34 mouse cellular contexts compared by ENCODE assay signal in the genomic region with DNA sequence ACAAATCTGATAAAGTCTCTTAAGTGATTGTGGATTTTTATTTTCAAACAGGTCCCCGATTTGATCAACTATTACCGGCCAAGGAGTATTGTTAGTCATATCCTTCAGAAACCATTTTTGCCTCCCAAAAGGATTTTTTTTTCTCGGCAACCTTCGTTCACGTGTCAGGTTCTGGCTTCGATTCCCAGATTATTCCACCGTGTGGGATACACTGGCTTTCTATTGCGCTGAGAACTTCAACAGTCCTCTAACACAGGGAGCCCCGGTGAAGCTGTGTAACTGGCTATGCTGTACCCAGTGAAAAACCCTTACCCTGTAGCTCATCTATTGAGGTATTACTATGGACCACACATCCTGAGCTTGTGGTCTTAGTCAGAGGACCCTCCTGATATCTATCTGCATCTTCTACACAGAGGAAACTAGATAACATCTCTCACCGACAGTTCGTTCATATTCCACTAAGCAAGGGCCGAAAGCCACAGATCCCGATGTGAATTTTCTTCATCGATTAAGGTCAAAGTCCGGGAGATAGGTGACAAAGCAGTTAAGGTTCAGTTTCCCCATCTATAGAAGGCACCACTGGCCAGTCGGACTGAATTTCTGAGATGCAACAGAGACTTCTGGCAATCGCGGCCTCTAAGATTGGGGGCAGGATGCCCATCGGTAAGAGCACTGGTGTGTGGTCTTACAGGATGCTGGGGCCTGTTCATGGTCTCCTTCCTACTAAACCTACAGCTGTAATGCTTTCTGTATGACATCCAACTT. TPM values are rescaled to one million over a fixed set of nuclear protein-coding genes. Genes with fewer than 3 reads are reported as not detected.
DNase-seq lines count a peak whose midpoint lies in the region; ATAC-seq lines count a peak whose summit lies in the region.
"Had no signal": no experiment of that assay in that cellular context is flagged by ENCODE, and none has a peak within 500 bp of the region (broad histone marks: within the 10 kb centered on the region; RNA-seq: fewer than 3 reads in every experiment).

No protein-coding gene starts in this region.

- H3K9ac ChIP-seq in liver, embryonic 12.5 days = no peak overlapping the region
- H3K9ac ChIP-seq in liver, embryonic 11.5 days (ENCODE audit: low read depth, low read length) = no peak overlapping the region
- H3K9ac ChIP-seq in liver, embryonic 15.5 days = no peak overlapping the region
- H3K9ac ChIP-seq: neural tube, embryonic 15.5 days had no signal

- no peaks in the 10 kb centered on the region for H3K27me3 ChIP-seq in liver, embryonic 12.5 days (replicated peaks)
- H3K27me3 ChIP-seq in liver, embryonic 11.5 days (replicated peaks; ENCODE audit: control insufficient read depth, insufficient read depth, low read length) = no peaks in the 10 kb centered on the region
- no peaks in the 10 kb centered on the region for H3K27me3 ChIP-seq in liver, embryonic 15.5 days
- H3K27me3 ChIP-seq: CH12.LX; neural tube, embryonic 15.5 days had no signal

- no peak for ATAC-seq in liver, embryonic 12.5 days
- ATAC-seq in liver, embryonic 11.5 days (replicated peaks; ENCODE audit: low FRiP score) = no peak
- ATAC-seq in liver, embryonic 15.5 days (ENCODE audit: insufficient read depth) = no peak
- ATAC-seq: forebrain, embryonic 14.5 days; hindbrain, embryonic 16.5 days had no signal

- H3K9me3 ChIP-seq in liver, embryonic 12.5 days (replicated peaks) = no peaks in the 10 kb centered on the region
- no peaks in the 10 kb centered on the region for H3K9me3 ChIP-seq in liver, embryonic 11.5 days (ENCODE audit: control insufficient read depth, low read length)
- H3K9me3 ChIP-seq in liver, embryonic 15.5 days (replicated peaks) = no peaks in the 10 kb centered on the region
- H3K9me3 ChIP-seq: heart, embryonic 10.5 days; midbrain, embryonic 10.5 days; neural tube, embryonic 15.5 days had no signal

- H3K4me1 ChIP-seq in liver, embryonic 12.5 days = peaks cover 51% of the 10 kb centered on the region
- H3K4me1 ChIP-seq in liver, embryonic 11.5 days (replicated peaks; ENCODE audit: control insufficient read depth, insufficient read depth, low read length) = peaks cover 30% of the 10 kb centered on the region
- peaks cover 46% of the 10 kb centered on the region for H3K4me1 ChIP-seq in liver, embryonic 15.5 days (replicated peaks)
- H3K4me1 ChIP-seq: midbrain, embryonic 10.5 days; neural tube, embryonic 15.5 days had no signal

- no peak overlapping the region for H3K4me2 ChIP-seq in liver, embryonic 12.5 days
- no peak overlapping the region for H3K4me2 ChIP-seq in liver, embryonic 11.5 days
- no peak overlapping the region for H3K4me2 ChIP-seq in liver, embryonic 15.5 days
- H3K4me2 ChIP-seq: neural tube, embryonic 15.5 days had no signal

- H3K36me3 ChIP-seq in liver, embryonic 12.5 days = no peaks in the 10 kb centered on the region
- no peaks in the 10 kb centered on the region for H3K36me3 ChIP-seq in liver, embryonic 11.5 days (ENCODE audit: control insufficient read depth, insufficient read depth, low read length)
- H3K36me3 ChIP-seq in liver, embryonic 15.5 days (replicated peaks) = no peaks in the 10 kb centered on the region
- H3K36me3 ChIP-seq: heart, embryonic 10.5 days; midbrain, embryonic 10.5 days; neural tube, embryonic 15.5 days had no signal

- H3K4me3 ChIP-seq in liver, embryonic 12.5 days = no peak overlapping the region
- H3K4me3 ChIP-seq in liver, embryonic 11.5 days (ENCODE audit: low read depth, low read length) = no peak overlapping the region
- H3K4me3 ChIP-seq in liver, embryonic 15.5 days (replicated peaks) = no peak overlapping the region
- H3K4me3 ChIP-seq: gastrocnemius, adult 2 months; heart, embryonic 10.5 days; left cerebral cortex, adult 2 months; midbrain, embryonic 10.5 days; neural tube, embryonic 15.5 days had no signal

- 74% methylated on average over 19 of the region's 19 CpGs for WGBS in liver, embryonic 12.5 days (ENCODE audit: insufficient replicate concordance)
- 77% methylated on average over 19 of the region's 19 CpGs for WGBS in liver, embryonic 11.5 days
- 58% methylated on average over 19 of the region's 19 CpGs for WGBS in liver, embryonic 15.5 days (ENCODE audit: insufficient replicate concordance)

- H3K27ac ChIP-seq in liver, embryonic 12.5 days = 0 out of 2 replicates have a peak overlapping the region, but pooled peaks have one; percentile 61
- H3K27ac ChIP-seq in liver, embryonic 11.5 days (ENCODE audit: low read depth, low read length) = no peak overlapping the region
- H3K27ac ChIP-seq in liver, embryonic 15.5 days (replicated peaks) = 0 out of 2 replicates have a peak overlapping the region, but pooled peaks have one; percentile 65
- H3K27ac ChIP-seq: gastrocnemius, adult 2 months; heart, embryonic 10.5 days; left cerebral cortex, adult 2 months; midbrain, embryonic 10.5 days; neural tube, embryonic 15.5 days; stomach, postnatal 0 days had no signal

- no peak for DNase-seq in liver, embryonic 11.5 days (ENCODE audit: low spot score)
- DNase-seq in R1 (ENCODE audit: low read depth, low spot score) = peak; percentile 67
- DNase-seq in adrenal gland, postnatal 4 days (ENCODE audit: low spot score in 2 of 2) = no peak
- DNase-seq in embryo, embryonic 9.5 days (ENCODE audit: extremely low spot score) = no peak
- DNase-seq in gastrocnemius, adult 8-10 months (ENCODE audit: low spot score in 2 of 2) = no peak
- DNase-seq: adrenal gland, adult 8-10 months; cerebellum, adult 8-10 months; cerebellum, postnatal 36 days; embryo, embryonic 11 days; gastrocnemius, adult 2 months; kidney, adult 11 months; kidney, postnatal 4 days; lung, postnatal 4 days; thymus, adult 2 months; thymus, postnatal 4 days had no signal

RNA-seq across cellular contexts. Expression of a gene that starts 35.4 kb away (rescaled TPM):
- 1.4 and 1.6 TPM in 2 replicates for polyA plus RNA-seq in liver, embryonic 12.5 days (2016; fragmentation: Nextera tagmentation; extraction: Ambion mirVana)
- polyA plus RNA-seq in liver, embryonic 11.5 days (2014; fragmentation: Nextera tagmentation; extraction: Ambion mirVana) = 1.9 and 2.0 TPM in 2 replicates
- 3.2 and 3.3 TPM in 2 replicates for polyA plus RNA-seq in liver, embryonic 15.5 days (2015; fragmentation: Nextera tagmentation; extraction: Ambion mirVana)
- total RNA-seq in adrenal gland, postnatal 4 days (2021) = 1 to 10 TPM; 2.6 to 2.9 TPM
- under 1 TPM in 2 of 4 experiments, not detected in 2; 0.09 to 0.21 TPM for total RNA-seq in gastrocnemius, adult 8-10 months (2022)

RNA-seq across cellular contexts. Expression of a gene that starts 45.1 kb away (rescaled TPM):
- polyA plus RNA-seq in liver, embryonic 12.5 days (2016; fragmentation: Nextera tagmentation; extraction: Ambion mirVana) = not detected in 2 replicates
- polyA plus RNA-seq in liver, embryonic 11.5 days (2014; fragmentation: Nextera tagmentation; extraction: Ambion mirVana) = not detected in 2 replicates
- polyA plus RNA-seq in liver, embryonic 15.5 days (2015; fragmentation: Nextera tagmentation; extraction: Ambion mirVana) = not detected in 2 replicates
- not detected for total RNA-seq in adrenal gland, postnatal 4 days (2021)
- total RNA-seq in gastrocnemius, adult 8-10 months (2022) = not detected
- total RNA-seq: adrenal gland, adult 8-10 months; gastrocnemius, adult 2 months; hematopoietic stem cell, adult 5-6 weeks; layer of hippocampus, postnatal 10 days; left cerebral cortex, adult 2 months; left cerebral cortex, postnatal 36 days had no signal
- polyA plus RNA-seq: brain, embryonic 14.5 days; embryonic facial prominence, embryonic 14.5 days; forebrain, embryonic 14.5 days; frontal cortex, adult 2 months; heart, embryonic 10.5 days; heart, embryonic 16.5 days; hindbrain, embryonic 16.5 days; kidney, embryonic 16.5 days; lung, embryonic 16.5 days; midbrain, embryonic 10.5 days; neural tube, embryonic 15.5 days; stomach, postnatal 0 days; thymus, adult 2 months had no signal
